18 mouse cellular contexts compared by ENCODE assay signal in genomic region chr15:101995484-101996236, GRCm38 (mm10). TPM values are rescaled to one million over a fixed set of nuclear protein-coding genes. Genes with fewer than 3 reads are reported as not detected.
DNase-seq lines count a peak whose midpoint lies in the region; ATAC-seq and TF ChIP-seq lines count a peak whose summit lies in the region.
"Had no signal": no experiment of that assay in that cellular context is flagged by ENCODE, and none has a peak within 500 bp of the region (broad histone marks: within the 10 kb centered on the region; RNA-seq: fewer than 3 reads in every experiment).

No protein-coding gene starts in this region.

- H3K9me3 ChIP-seq in lung, postnatal 0 days (ENCODE audit: low read length): no peaks in the 10 kb centered on the region
- H3K9me3 ChIP-seq in stomach, postnatal 0 days (ENCODE audit: control insufficient read depth, low read length): no peaks in the 10 kb centered on the region
- peaks cover 7% of the 10 kb centered on the region; the same call in 1 of the 2 replicates for H3K9me3 ChIP-seq in hindbrain, embryonic 16.5 days (ENCODE audit: control insufficient read depth, low read length)
- H3K9me3 ChIP-seq: midbrain, embryonic 13.5 days had no signal

- no peak overlapping the region for H3K4me3 ChIP-seq in lung, postnatal 0 days (ENCODE audit: low read depth, low read length)
- no peak overlapping the region for H3K4me3 ChIP-seq in stomach, postnatal 0 days (ENCODE audit: low read depth, low read length)
- H3K4me3 ChIP-seq in hindbrain, embryonic 16.5 days (ENCODE audit: low read length): no peak overlapping the region
- no peak overlapping the region for H3K4me3 ChIP-seq in kidney, adult 2 months (ENCODE audit: insufficient read depth, low read depth, low read length)
- H3K4me3 ChIP-seq: forebrain, embryonic 13.5 days; kidney, embryonic 15.5 days; midbrain, embryonic 13.5 days had no signal

- ATAC-seq in lung, postnatal 0 days: peak; percentile 26; the same call in 1 of the 2 replicates
- ATAC-seq in granulocyte monocyte progenitor cell, adult 5-6 weeks (replicated peaks; ENCODE audit: poor library complexity, severe bottlenecking): peak; percentile 44; the same call in 1 of the 2 replicates
- peak; percentile 45; the same call in 1 of the 2 replicates for ATAC-seq in megakaryocyte, adult 5-6 weeks (ENCODE audit: poor library complexity, severe bottlenecking)
- peak; percentile 83 for ATAC-seq in stomach, postnatal 0 days (ENCODE audit: low FRiP score, low TSS enrichment)
- no peak for ATAC-seq in hindbrain, embryonic 16.5 days
- ATAC-seq: forebrain, embryonic 13.5 days; midbrain, embryonic 13.5 days had no signal

- 70% methylated on average over 4 of the region's 4 CpGs for WGBS in lung, postnatal 0 days
- 60% methylated on average over 4 of the region's 4 CpGs for WGBS in stomach, postnatal 0 days
- 91% methylated on average over 4 of the region's 4 CpGs for WGBS in hindbrain, embryonic 16.5 days
- 88% methylated on average over 4 of the region's 4 CpGs for WGBS in kidney, adult 2 months

- H3K27ac ChIP-seq in lung, postnatal 0 days (ENCODE audit: low read length): no peak overlapping the region
- H3K27ac ChIP-seq in stomach, postnatal 0 days (replicated peaks): peak overlapping the region; percentile 77
- H3K27ac ChIP-seq in hindbrain, embryonic 16.5 days (ENCODE audit: low read depth, low read length): no peak overlapping the region
- no peak overlapping the region for H3K27ac ChIP-seq in kidney, adult 2 months (ENCODE audit: insufficient read depth, low read depth, low read length)
- H3K27ac ChIP-seq: forebrain, embryonic 13.5 days; hindbrain, embryonic 14.5 days; kidney, embryonic 15.5 days; midbrain, embryonic 13.5 days had no signal

- no peaks in the 10 kb centered on the region for H3K27me3 ChIP-seq in lung, postnatal 0 days (replicated peaks; ENCODE audit: insufficient read depth, low read length)
- H3K27me3 ChIP-seq in stomach, postnatal 0 days (ENCODE audit: control insufficient read depth, insufficient read depth, low read length): no peaks in the 10 kb centered on the region
- H3K27me3 ChIP-seq in hindbrain, embryonic 16.5 days (replicated peaks; ENCODE audit: control insufficient read depth, insufficient read depth, low read length): peaks cover 3% of the 10 kb centered on the region
- H3K27me3 ChIP-seq in kidney, adult 2 months (replicated peaks; ENCODE audit: control insufficient read depth, insufficient read depth, low read length): no peaks in the 10 kb centered on the region

- no peaks in the 10 kb centered on the region for H3K4me1 ChIP-seq in lung, postnatal 0 days (ENCODE audit: insufficient read depth, low read depth, low read length)
- H3K4me1 ChIP-seq in stomach, postnatal 0 days (replicated peaks; ENCODE audit: control insufficient read depth, insufficient read depth): no peaks in the 10 kb centered on the region
- H3K4me1 ChIP-seq in hindbrain, embryonic 16.5 days (ENCODE audit: control insufficient read depth, insufficient read depth, low read depth, low read length): no peaks in the 10 kb centered on the region
- no peaks in the 10 kb centered on the region for H3K4me1 ChIP-seq in kidney, adult 2 months (ENCODE audit: control insufficient read depth, insufficient read depth, low read length)
- H3K4me1 ChIP-seq: forebrain, embryonic 13.5 days; kidney, embryonic 15.5 days; midbrain, embryonic 13.5 days had no signal

- TF ChIP-seq CTCF in lung, postnatal 0 days (IDR thresholded peaks at IDR 0.05): no peak
- TF ChIP-seq CTCF in stomach, postnatal 0 days (IDR thresholded peaks at IDR 0.05; ENCODE audit: low read depth): no peak
- TF ChIP-seq CTCF in kidney, adult 2 months (conservative IDR thresholded peaks at IDR 0.05; ENCODE audit: insufficient read depth, insufficient read length, low read depth, low read length): no peak

- peak; percentile 36; the same call in 1 of the 2 replicates for TF ChIP-seq EP300 in lung, postnatal 0 days (IDR thresholded peaks at IDR 0.05)
- TF ChIP-seq EP300 in stomach, postnatal 0 days (optimal IDR thresholded peaks at IDR 0.05): no peak

- H3K9ac ChIP-seq in lung, postnatal 0 days (replicated peaks; ENCODE audit: low read depth): no peak overlapping the region
- no peak overlapping the region for H3K9ac ChIP-seq in stomach, postnatal 0 days (ENCODE audit: low read length)
- H3K9ac ChIP-seq in hindbrain, embryonic 16.5 days (ENCODE audit: low read depth, low read length): no peak overlapping the region
- H3K9ac ChIP-seq: forebrain, embryonic 13.5 days; hindbrain, embryonic 14.5 days; kidney, embryonic 15.5 days; midbrain, embryonic 13.5 days had no signal

- DNase-seq in lung, postnatal 0 days (ENCODE audit: low spot score): no peak
- no peak for DNase-seq in lung, postnatal 10 days
- DNase-seq in stomach, postnatal 0 days (ENCODE audit: low spot score): peak; percentile 81
- no peak for DNase-seq in kidney, adult 2 months
- DNase-seq: adrenal gland, postnatal 14 days; cerebellum, postnatal 36 days; heart, adult 18-20 months; lung, adult 18-20 months had no signal

- no peak for TF ChIP-seq POLR2A in kidney, adult 2 months (IDR thresholded peaks at IDR 0.05; ENCODE audit: low read depth, low read length)

- no peak overlapping the region for H3K4me2 ChIP-seq in lung, postnatal 0 days (replicated peaks; ENCODE audit: low read depth, low read length)
- H3K4me2 ChIP-seq in stomach, postnatal 0 days (replicated peaks; ENCODE audit: low read depth): no peak overlapping the region
- H3K4me2 ChIP-seq in hindbrain, embryonic 16.5 days (ENCODE audit: low read length): no peak overlapping the region
- H3K4me2 ChIP-seq: forebrain, embryonic 13.5 days; hindbrain, embryonic 14.5 days; kidney, embryonic 15.5 days; midbrain, embryonic 13.5 days had no signal

- no peaks in the 10 kb centered on the region for H3K36me3 ChIP-seq in lung, postnatal 0 days (ENCODE audit: insufficient read depth, low read length)
- H3K36me3 ChIP-seq in stomach, postnatal 0 days (ENCODE audit: control insufficient read depth, insufficient read depth, low read length): no peaks in the 10 kb centered on the region
- H3K36me3 ChIP-seq in hindbrain, embryonic 16.5 days (ENCODE audit: control insufficient read depth, insufficient read depth, low read length): no peaks in the 10 kb centered on the region
- H3K36me3 ChIP-seq in kidney, adult 2 months (ENCODE audit: control insufficient read depth, insufficient read depth, low read length): no peaks in the 10 kb centered on the region
- H3K36me3 ChIP-seq: midbrain, embryonic 13.5 days had no signal

RNA-seq across cellular contexts. Expression of gene Krt8, which starts 8.6 kb away (rescaled TPM):
- 353 and 389 TPM in 2 replicates for polyA plus RNA-seq in lung, postnatal 0 days (2015; fragmentation: Nextera tagmentation; extraction: Ambion mirVana)
- 0.30 TPM in 1 of 2 replicates, not detected in the other for total RNA-seq in granulocyte monocyte progenitor cell, adult 5-6 weeks (2014; fragmentation: Nextera tagmentation)
- total RNA-seq in granulocyte monocyte progenitor cell, adult 5-6 weeks (2017): 0.31 and 0.60 TPM in 2 replicates
- not detected in 2 replicates for total RNA-seq in megakaryocyte, adult 5-6 weeks (2015)
- not detected in 2 replicates for total RNA-seq in megakaryocyte, adult 5-6 weeks (2017)
- polyA plus RNA-seq in stomach, postnatal 0 days (2015; fragmentation: Nextera tagmentation; extraction: Ambion mirVana): 1,902 and 1,960 TPM in 2 replicates
- 5.4 and 6.2 TPM in 2 replicates for polyA plus RNA-seq in hindbrain, embryonic 16.5 days (2015; fragmentation: Nextera tagmentation; extraction: Ambion mirVana)
- polyA plus RNA-seq in kidney, adult 2 months (2012; rRNA removed): 82.8 and 88.0 TPM in 2 replicates

RNA-seq across cellular contexts. Expression of gene Krt18, which starts 32.3 kb away (rescaled TPM):
- polyA plus RNA-seq in lung, postnatal 0 days (2015; fragmentation: Nextera tagmentation; extraction: Ambion mirVana): 235 and 248 TPM in 2 replicates
- 11.4 and 20.2 TPM in 2 replicates for total RNA-seq in granulocyte monocyte progenitor cell, adult 5-6 weeks (2014; fragmentation: Nextera tagmentation)
- total RNA-seq in granulocyte monocyte progenitor cell, adult 5-6 weeks (2017): 12.4 and 24.9 TPM in 2 replicates
- total RNA-seq in megakaryocyte, adult 5-6 weeks (2015): 0.22 and 0.23 TPM in 2 replicates
- 0.89 and 1.7 TPM in 2 replicates for total RNA-seq in megakaryocyte, adult 5-6 weeks (2017)
- 715 and 753 TPM in 2 replicates for polyA plus RNA-seq in stomach, postnatal 0 days (2015; fragmentation: Nextera tagmentation; extraction: Ambion mirVana)
- 11.8 and 13.6 TPM in 2 replicates for polyA plus RNA-seq in hindbrain, embryonic 16.5 days (2015; fragmentation: Nextera tagmentation; extraction: Ambion mirVana)
- 20.7 and 25.0 TPM in 2 replicates for polyA plus RNA-seq in kidney, adult 2 months (2012; rRNA removed)

RNA-seq across cellular contexts. Expression of gene Krt78, which starts 41.6 kb away (rescaled TPM):
- 0.08 and 0.20 TPM in 2 replicates for polyA plus RNA-seq in lung, postnatal 0 days (2015; fragmentation: Nextera tagmentation; extraction: Ambion mirVana)
- total RNA-seq in granulocyte monocyte progenitor cell, adult 5-6 weeks (2014; fragmentation: Nextera tagmentation): not detected in 2 replicates
- total RNA-seq in granulocyte monocyte progenitor cell, adult 5-6 weeks (2017): not detected in 2 replicates
- not detected in 2 replicates for total RNA-seq in megakaryocyte, adult 5-6 weeks (2015)
- not detected in 2 replicates for total RNA-seq in megakaryocyte, adult 5-6 weeks (2017)
- 49.3 and 73.4 TPM in 2 replicates for polyA plus RNA-seq in stomach, postnatal 0 days (2015; fragmentation: Nextera tagmentation; extraction: Ambion mirVana)
- polyA plus RNA-seq in hindbrain, embryonic 16.5 days (2015; fragmentation: Nextera tagmentation; extraction: Ambion mirVana): 0.08 TPM in 1 of 2 replicates, not detected in the other
- 0.02 TPM in 1 of 2 replicates, not detected in the other for polyA plus RNA-seq in kidney, adult 2 months (2012; rRNA removed)
- total RNA-seq: adrenal gland, postnatal 14 days; left cerebral cortex, postnatal 25 days had no signal
- polyA plus RNA-seq: forebrain, embryonic 13.5 days; heart, embryonic 16.5 days; midbrain, embryonic 13.5 days; neural tube, embryonic 11.5 days had no signal

RNA-seq across cellular contexts. Expression of gene Krt79, which starts 55.5 kb away (rescaled TPM):
- polyA plus RNA-seq in lung, postnatal 0 days (2015; fragmentation: Nextera tagmentation; extraction: Ambion mirVana): 1.0 and 1.4 TPM in 2 replicates
- total RNA-seq in granulocyte monocyte progenitor cell, adult 5-6 weeks (2014; fragmentation: Nextera tagmentation): not detected in 2 replicates
- not detected in 2 replicates for total RNA-seq in granulocyte monocyte progenitor cell, adult 5-6 weeks (2017)
- not detected in 2 replicates for total RNA-seq in megakaryocyte, adult 5-6 weeks (2015)
- not detected in 2 replicates for total RNA-seq in megakaryocyte, adult 5-6 weeks (2017)
- polyA plus RNA-seq in stomach, postnatal 0 days (2015; fragmentation: Nextera tagmentation; extraction: Ambion mirVana): 12.2 and 14.3 TPM in 2 replicates
- 0.65 and 0.83 TPM in 2 replicates for polyA plus RNA-seq in hindbrain, embryonic 16.5 days (2015; fragmentation: Nextera tagmentation; extraction: Ambion mirVana)
- 0.33 and 0.37 TPM in 2 replicates for polyA plus RNA-seq in kidney, adult 2 months (2012; rRNA removed)
- total RNA-seq: heart, adult 18-20 months; left cerebral cortex, postnatal 25 days had no signal

Comparison
In these comparisons a context has a peak if more than half of its experiments do, and no peak if none do; other contexts are left out.
1. RNA of gene Krt8, which starts 8.6 kb away (polyA plus RNA-seq): 1,902 to 1,960 TPM in stomach, postnatal 0 days, 353 to 389 TPM in lung, postnatal 0 days and 82.8 to 88.0 TPM in kidney, adult 2 months; 5.4 to 6.2 TPM in hindbrain, embryonic 16.5 days; every median in the first group is over 10 times any median in the second.
2. RNA of gene Krt78, which starts 41.6 kb away (polyA plus RNA-seq): 49.3 to 73.4 TPM in stomach, postnatal 0 days; 0.08 to 0.20 TPM in lung, postnatal 0 days, 0.08 TPM in hindbrain, embryonic 16.5 days and 0.02 TPM in kidney, adult 2 months; every median in the first group is over 10 times any median in the second.